Mouse (Mus musculus): ENCODE results near the gene Grin3a. TPM values are rescaled to one million over a fixed set of nuclear protein-coding genes. Genes with fewer than 3 reads are reported as not detected.

The Grin3a gene
- polyA plus RNA-seq, 1 experiment, result not detected

- no peak overlapping the region for H3K27ac ChIP-seq (ENCODE audit: insufficient read depth, low read depth, low read length)
- H3K4me1 ChIP-seq (ENCODE audit: control insufficient read depth, insufficient read depth, low read length), result no peaks in the 10 kb centered on the region
- H3K4me3 ChIP-seq (ENCODE audit: insufficient read depth, low read length), result no peak overlapping the region
- TF ChIP-seq CTCF (IDR thresholded peaks at IDR 0.05; ENCODE audit: low read depth, low read length), result no peak
These were observed 46.2 kb downstream of the Grin3a start for GRCm38 (mm10) chr4:49799338-49799737.

- H3K4me1 ChIP-seq (ENCODE audit: control insufficient read depth, insufficient read depth, low read length), result no peaks in the 10 kb centered on the region
- no peak overlapping the region for H3K27ac ChIP-seq (ENCODE audit: insufficient read depth, low read depth, low read length)
- H3K4me3 ChIP-seq (ENCODE audit: insufficient read depth, low read length), result no peak overlapping the region
- TF ChIP-seq CTCF (IDR thresholded peaks at IDR 0.05; ENCODE audit: low read depth, low read length) (no peak), POLR2A (IDR thresholded peaks at IDR 0.05; ENCODE audit: borderline replicate concordance, low read depth, low read length) (no peak)
These were observed 56.6 kb downstream of the Grin3a start for GRCm38 (mm10) chr4:49788971-49789370.

GRCm38 (mm10) chr4:49742847-49743246 lies 102.7 kb downstream of the Grin3a start:
- H3K4me1 ChIP-seq (ENCODE audit: control insufficient read depth, insufficient read depth, low read length), result no peaks in the 10 kb centered on the region
- H3K27ac ChIP-seq (ENCODE audit: insufficient read depth, low read depth, low read length), result no peak overlapping the region
- no peak for TF ChIP-seq CTCF (IDR thresholded peaks at IDR 0.05; ENCODE audit: low read depth, low read length)
- TF ChIP-seq POLR2A (IDR thresholded peaks at IDR 0.05; ENCODE audit: borderline replicate concordance, low read depth, low read length), result no peak
- no peak overlapping the region for H3K4me3 ChIP-seq (ENCODE audit: insufficient read depth, low read length)

GRCm38 (mm10) chr4:49741942-49742341 lies 103.6 kb downstream of the Grin3a start:
- H3K4me3 ChIP-seq (ENCODE audit: insufficient read depth, low read length), result no peak overlapping the region
- H3K27ac ChIP-seq (ENCODE audit: insufficient read depth, low read depth, low read length), result no peak overlapping the region
- TF ChIP-seq CTCF (IDR thresholded peaks at IDR 0.05; ENCODE audit: low read depth, low read length) (no peak), POLR2A (IDR thresholded peaks at IDR 0.05; ENCODE audit: borderline replicate concordance, low read depth, low read length) (no peak)
- no peaks in the 10 kb centered on the region for H3K4me1 ChIP-seq (ENCODE audit: control insufficient read depth, insufficient read depth, low read length)

GRCm38 (mm10) chr4:49740796-49741766 lies 104.5 kb downstream of the Grin3a start:
- no peak overlapping the region for H3K27ac ChIP-seq (ENCODE audit: insufficient read depth, low read depth, low read length)
- H3K4me1 ChIP-seq (ENCODE audit: control insufficient read depth, insufficient read depth, low read length), result no peaks in the 10 kb centered on the region
- TF ChIP-seq POLR2A (IDR thresholded peaks at IDR 0.05; ENCODE audit: borderline replicate concordance, low read depth, low read length) (no peak), CTCF (IDR thresholded peaks at IDR 0.05; ENCODE audit: low read depth, low read length) (no peak)
- H3K4me3 ChIP-seq (ENCODE audit: insufficient read depth, low read length), result no peak overlapping the region

GRCm38 (mm10) chr4:49739561-49739960 lies 106.0 kb downstream of the Grin3a start:
- Histone ChIP-seq H3K4me3 (ENCODE audit: insufficient read depth, low read length) (no peak overlapping the region), H3K27ac (ENCODE audit: insufficient read depth, low read depth, low read length) (no peak overlapping the region), H3K4me1 (ENCODE audit: control insufficient read depth, insufficient read depth, low read length) (no peaks in the 10 kb centered on the region)
- TF ChIP-seq CTCF (IDR thresholded peaks at IDR 0.05; ENCODE audit: low read depth, low read length) (no peak), POLR2A (IDR thresholded peaks at IDR 0.05; ENCODE audit: borderline replicate concordance, low read depth, low read length) (no peak)

GRCm38 (mm10) chr4:49729326-49729725 lies 116.2 kb downstream of the Grin3a start:
- Histone ChIP-seq H3K4me1 (ENCODE audit: control insufficient read depth, insufficient read depth, low read length) (no peaks in the 10 kb centered on the region), H3K4me3 (ENCODE audit: insufficient read depth, low read length) (no peak overlapping the region), H3K27ac (ENCODE audit: insufficient read depth, low read depth, low read length) (no peak overlapping the region)
- TF ChIP-seq CTCF (IDR thresholded peaks at IDR 0.05; ENCODE audit: low read depth, low read length) (no peak), POLR2A (IDR thresholded peaks at IDR 0.05; ENCODE audit: borderline replicate concordance, low read depth, low read length) (no peak)

GRCm38 (mm10) chr4:49723908-49724307 lies 121.6 kb downstream of the Grin3a start:
- no peak overlapping the region for H3K27ac ChIP-seq (ENCODE audit: insufficient read depth, low read depth, low read length)

GRCm38 (mm10) chr4:49691405-49692194 lies 153.9 kb downstream of the Grin3a start:
- Histone ChIP-seq H3K4me3 (ENCODE audit: insufficient read depth, low read length) (no peak overlapping the region), H3K4me1 (ENCODE audit: control insufficient read depth, insufficient read depth, low read length) (no peaks in the 10 kb centered on the region), H3K27ac (ENCODE audit: insufficient read depth, low read depth, low read length) (no peak overlapping the region)
- TF ChIP-seq CTCF (IDR thresholded peaks at IDR 0.05; ENCODE audit: low read depth, low read length) (no peak), POLR2A (IDR thresholded peaks at IDR 0.05; ENCODE audit: borderline replicate concordance, low read depth, low read length) (no peak)

More at GRCm38 (mm10) chr4:49723908-49724307, 121.6 kb downstream of the Grin3a start:
- H3K4me1 ChIP-seq (ENCODE audit: control insufficient read depth, insufficient read depth, low read length), result no peaks in the 10 kb centered on the region
- TF ChIP-seq POLR2A (IDR thresholded peaks at IDR 0.05; ENCODE audit: borderline replicate concordance, low read depth, low read length) (no peak), CTCF (IDR thresholded peaks at IDR 0.05; ENCODE audit: low read depth, low read length) (no peak)
- H3K4me3 ChIP-seq (ENCODE audit: insufficient read depth, low read length), result no peak overlapping the region

Measured in bone marrow macrophage, adult 2 months (primary cell).